Mouse (Mus musculus): ENCODE results near the gene Onecut1. TPM values are rescaled to one million over a fixed set of nuclear protein-coding genes. Genes with fewer than 3 reads are reported as not detected.

The Onecut1 gene
- polyA plus RNA-seq, 1 experiment from 2014 or later = 0.13 TPM

GRCm38 (mm10) chr9:74863655-74864443 lies 2.1 kb downstream of the Onecut1 start:
- no peak overlapping the region for H3K9ac ChIP-seq
- H3K36me3 ChIP-seq = no peaks in the 10 kb centered on the region
- no peaks in the 10 kb centered on the region for H3K9me3 ChIP-seq (replicated peaks)
- H3K27ac ChIP-seq = no peak overlapping the region
- H3K4me2 ChIP-seq = peak overlapping the region; percentile 98
- H3K4me3 ChIP-seq (replicated peaks) = peak overlapping the region; percentile 49
- peaks cover 100% of the 10 kb centered on the region for H3K27me3 ChIP-seq
- no peak; the same call in 1 of the 2 replicates for ATAC-seq (replicated peaks; ENCODE audit: low FRiP score)
- peaks cover 70% of the 10 kb centered on the region for H3K4me1 ChIP-seq
- WGBS = under 1% methylated on average over 36 of the region's 36 CpGs

- WGBS = under 1% methylated on average over 14 of the region's 14 CpGs
- H3K9me3 ChIP-seq (replicated peaks) = no peaks in the 10 kb centered on the region
- peaks cover 100% of the 10 kb centered on the region for H3K27me3 ChIP-seq
- peaks cover 70% of the 10 kb centered on the region for H3K4me1 ChIP-seq
- H3K4me3 ChIP-seq (replicated peaks) = no peak overlapping the region
- H3K27ac ChIP-seq = no peak overlapping the region
- H3K36me3 ChIP-seq = no peaks in the 10 kb centered on the region
- no peak for ATAC-seq (replicated peaks; ENCODE audit: low FRiP score)
- H3K9ac ChIP-seq = no peak overlapping the region
- H3K4me2 ChIP-seq = 0 out of 2 replicates have a peak overlapping the region, but pooled peaks have one; percentile 98
Measured at GRCm38 (mm10) chr9:74864471-74864870, 2.8 kb downstream of the Onecut1 start.

- peak; percentile 74 for ATAC-seq (replicated peaks; ENCODE audit: low FRiP score)
- H3K36me3 ChIP-seq = no peaks in the 10 kb centered on the region
- 3% methylated on average over 27 of the region's 27 CpGs for WGBS
- peak overlapping the region; percentile 42 for H3K4me2 ChIP-seq
- no peaks in the 10 kb centered on the region for H3K9me3 ChIP-seq (replicated peaks)
- no peak overlapping the region for H3K4me3 ChIP-seq (replicated peaks)
- H3K9ac ChIP-seq = no peak overlapping the region
- H3K4me1 ChIP-seq = peaks cover 63% of the 10 kb centered on the region
- H3K27me3 ChIP-seq = peaks cover 100% of the 10 kb centered on the region
- H3K27ac ChIP-seq = 0 out of 2 replicates have a peak overlapping the region, but pooled peaks have one; percentile 45
Measured at GRCm38 (mm10) chr9:74866596-74867313, 5.0 kb downstream of the Onecut1 start.

- 7% methylated on average over 15 of the region's 15 CpGs for WGBS
- ATAC-seq (replicated peaks; ENCODE audit: low FRiP score) = no peak
- Histone ChIP-seq H3K27me3 (peaks cover 97% of the 10 kb centered on the region), H3K27ac (no peak overlapping the region), H3K4me1 (peaks cover 53% of the 10 kb centered on the region), H3K4me2 (0 out of 2 replicates have a peak overlapping the region, but pooled peaks have one; percentile 27), H3K36me3 (no peaks in the 10 kb centered on the region), H3K4me3 (replicated peaks) (no peak overlapping the region), H3K9me3 (replicated peaks) (no peaks in the 10 kb centered on the region), H3K9ac (no peak overlapping the region)
Measured at GRCm38 (mm10) chr9:74867641-74868205, 6.0 kb downstream of the Onecut1 start.

- H3K27me3 ChIP-seq = peaks cover 97% of the 10 kb centered on the region
- no peak for ATAC-seq (replicated peaks; ENCODE audit: low FRiP score)
Measured at GRCm38 (mm10) chr9:74868336-74868950, 6.7 kb downstream of the Onecut1 start.

GRCm38 (mm10) chr9:74870960-74871688 lies 9.4 kb downstream of the Onecut1 start:
- Histone ChIP-seq H3K36me3 (no peaks in the 10 kb centered on the region), H3K27me3 (peaks cover 89% of the 10 kb centered on the region), H3K9ac (no peak overlapping the region), H3K4me1 (peaks cover 24% of the 10 kb centered on the region), H3K4me3 (replicated peaks) (no peak overlapping the region), H3K27ac (no peak overlapping the region), H3K9me3 (replicated peaks) (no peaks in the 10 kb centered on the region), H3K4me2 (no peak overlapping the region)
- 21% methylated on average over 13 of the region's 13 CpGs for WGBS
- no peak for ATAC-seq (replicated peaks; ENCODE audit: low FRiP score)

More at GRCm38 (mm10) chr9:74868336-74868950, 6.7 kb downstream of the Onecut1 start:
- Histone ChIP-seq H3K9me3 (replicated peaks) (no peaks in the 10 kb centered on the region), H3K27ac (no peak overlapping the region), H3K4me2 (no peak overlapping the region), H3K4me1 (peaks cover 46% of the 10 kb centered on the region), H3K9ac (no peak overlapping the region), H3K36me3 (no peaks in the 10 kb centered on the region), H3K4me3 (replicated peaks) (no peak overlapping the region)
- WGBS = 4% methylated on average over 22 of the region's 22 CpGs

GRCm38 (mm10) chr9:74876328-74876727 lies 14.6 kb downstream of the Onecut1 start:
- Histone ChIP-seq H3K4me2 (no peak overlapping the region), H3K27me3 (peaks cover 37% of the 10 kb centered on the region), H3K4me1 (no peaks in the 10 kb centered on the region), H3K9ac (no peak overlapping the region), H3K9me3 (replicated peaks) (no peaks in the 10 kb centered on the region), H3K36me3 (no peaks in the 10 kb centered on the region), H3K4me3 (replicated peaks) (no peak overlapping the region), H3K27ac (no peak overlapping the region)
- no peak for ATAC-seq (replicated peaks; ENCODE audit: low FRiP score)
- 63% methylated on average over 6 of the region's 6 CpGs for whole genome bisulfite sequencing

GRCm38 (mm10) chr9:74877709-74878108 lies 16.0 kb downstream of the Onecut1 start:
- Histone ChIP-seq H3K9ac (no peak overlapping the region), H3K4me1 (no peaks in the 10 kb centered on the region), H3K9me3 (replicated peaks) (no peaks in the 10 kb centered on the region), H3K27ac (no peak overlapping the region), H3K4me2 (no peak overlapping the region), H3K4me3 (replicated peaks) (no peak overlapping the region), H3K36me3 (no peaks in the 10 kb centered on the region), H3K27me3 (peaks cover 27% of the 10 kb centered on the region)
- 47% methylated on average over 2 of the region's 2 CpGs for WGBS
- ATAC-seq (replicated peaks; ENCODE audit: low FRiP score) = no peak

GRCm38 (mm10) chr9:74887866-74888265 lies 26.1 kb downstream of the Onecut1 start:
- no peaks in the 10 kb centered on the region for H3K36me3 ChIP-seq
- H3K4me1 ChIP-seq = no peaks in the 10 kb centered on the region
- no peak overlapping the region for H3K4me2 ChIP-seq
- H3K9me3 ChIP-seq (replicated peaks) = no peaks in the 10 kb centered on the region
- no peak overlapping the region for H3K27ac ChIP-seq
- 73% methylated on average over 4 of the region's 4 CpGs for WGBS
- no peak for ATAC-seq (replicated peaks; ENCODE audit: low FRiP score)
- no peaks in the 10 kb centered on the region for H3K27me3 ChIP-seq
- H3K9ac ChIP-seq = no peak overlapping the region
- no peak overlapping the region for H3K4me3 ChIP-seq (replicated peaks)

- Histone ChIP-seq H3K9ac (no peak overlapping the region), H3K36me3 (no peaks in the 10 kb centered on the region), H3K4me1 (no peaks in the 10 kb centered on the region), H3K27me3 (no peaks in the 10 kb centered on the region), H3K9me3 (replicated peaks) (no peaks in the 10 kb centered on the region), H3K27ac (no peak overlapping the region), H3K4me3 (replicated peaks) (no peak overlapping the region), H3K4me2 (no peak overlapping the region)
- 88% methylated on average over 7 of the region's 7 CpGs for WGBS
- no peak for ATAC-seq (replicated peaks; ENCODE audit: low FRiP score)
Measured at GRCm38 (mm10) chr9:74896742-74897141, 35.0 kb downstream of the Onecut1 start.

- ATAC-seq (replicated peaks; ENCODE audit: low FRiP score) = no peak
- Histone ChIP-seq H3K9ac (no peak overlapping the region), H3K27me3 (no peaks in the 10 kb centered on the region), H3K36me3 (no peaks in the 10 kb centered on the region), H3K9me3 (replicated peaks) (no peaks in the 10 kb centered on the region), H3K4me3 (replicated peaks) (no peak overlapping the region), H3K4me1 (no peaks in the 10 kb centered on the region), H3K27ac (no peak overlapping the region), H3K4me2 (no peak overlapping the region)
- WGBS = 83% methylated on average over 4 of the region's 4 CpGs
Measured at GRCm38 (mm10) chr9:74897375-74897982, 35.8 kb downstream of the Onecut1 start.
